Mouse (Mus musculus): ENCODE measurements around the gene Tectb.

DNA sequence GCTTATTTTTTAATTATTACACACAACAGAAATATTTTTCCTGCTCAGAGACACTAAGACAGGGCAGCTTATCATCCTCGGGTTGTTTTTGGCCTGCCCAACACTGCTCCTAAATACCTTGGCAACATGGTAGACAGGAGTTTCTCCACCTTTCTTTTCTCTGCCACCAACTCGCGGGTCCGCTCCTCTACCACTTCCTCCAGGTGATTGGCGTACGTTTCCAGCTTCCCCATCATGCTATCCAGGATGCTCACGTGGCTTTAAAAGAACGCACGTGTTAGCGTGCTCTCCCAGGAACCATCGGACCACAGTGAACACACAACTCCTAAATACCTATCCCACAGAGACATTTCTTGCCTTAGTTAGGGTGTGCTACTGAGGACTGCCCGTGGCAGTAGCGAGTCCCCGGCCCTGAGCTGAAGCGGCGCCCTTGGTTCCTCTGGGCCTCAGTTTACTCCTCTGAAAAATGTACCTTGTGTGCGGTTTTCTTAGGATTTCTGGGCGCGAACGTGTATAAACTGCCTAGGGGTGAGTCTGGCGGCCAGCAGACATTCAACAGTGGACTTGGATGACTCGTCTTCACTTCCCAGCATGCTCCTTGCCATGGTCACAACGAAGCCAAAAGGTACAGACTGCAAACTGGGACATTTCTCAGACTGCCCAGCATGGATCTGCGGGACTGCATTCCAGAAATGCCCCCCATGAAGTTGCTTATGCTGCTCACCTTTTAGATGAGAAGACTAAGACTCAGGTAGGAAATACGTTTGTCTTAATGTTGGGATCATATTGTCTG is 27.4 kb downstream of the Tectb start:
- TF ChIP-seq CTCF (IDR thresholded peaks at IDR 0.05; ENCODE audit: extremely low read depth, insufficient read length, insufficient replicate concordance, low read depth, low read length) (no peak), POLR2A (IDR thresholded peaks at IDR 0.05; ENCODE audit: low read depth, low read length) (no peak)

All from small intestine, adult 2 months (tissue).